Mouse (Mus musculus) hindbrain, embryonic 11.5 days (tissue): ENCODE measurements around the gene Zcchc7. TPM values are rescaled to one million over a fixed set of nuclear protein-coding genes. Genes with fewer than 3 reads are reported as not detected.
A peak's percentile ranks its signal among the peaks of the same experiment; 100 is the strongest.

ENCODE experiments used
- ATAC-seq: fragments of 200-750 bp; cut with Nextera tagmentation; 2 replicates; pipeline ENCODE4 v1.8.0; 2017; ENCODE audit warnings: mild to moderate bottlenecking, moderate TSS enrichment, moderate library complexity; ENCODE audit not compliant: low FRiP score
- DNase-seq: peaks from one replicate; pipeline ENCODE4 v3.0.0-alpha.2; 2015; ENCODE audit warnings: low spot score
- H3K27ac ChIP-seq: fragments of 300-500 bp; sonication (generic); 2 replicates; pipeline ENCODE4 v1.5.1; 2014; ENCODE audit warnings: mild to moderate bottlenecking, low read depth, low read length
- H3K27me3 ChIP-seq: fragments of 300-500 bp; sonication (generic); 2 replicates; pipeline ENCODE4 v1.6.1; 2014; ENCODE audit warnings: mild to moderate bottlenecking, low read length, moderate library complexity, mixed read lengths; ENCODE audit not compliant: control insufficient read depth, insufficient read depth
- H3K36me3 ChIP-seq: fragments of 300-500 bp; sonication (generic); 2 replicates; pipeline ENCODE4 v1.6.1; 2014; ENCODE audit warnings: mild to moderate bottlenecking, low read length, moderate library complexity, mixed read lengths; ENCODE audit not compliant: control insufficient read depth, insufficient read depth
- H3K4me1 ChIP-seq: fragments of 300-500 bp; sonication (generic); replicated peaks from 2 replicates; pipeline ENCODE4 v1.6.1; 2014; ENCODE audit warnings: low read length, mixed read lengths; ENCODE audit not compliant: control insufficient read depth, insufficient read depth
- H3K4me2 ChIP-seq: fragments of 300-500 bp; sonication (generic); replicated peaks from 2 replicates; pipeline ENCODE4 v1.6.1; 2014; ENCODE audit warnings: mild to moderate bottlenecking, low read depth, low read length
- H3K4me3 ChIP-seq: fragments of 300-500 bp; sonication (generic); 2 replicates; pipeline ENCODE4 v1.5.1; 2014; ENCODE audit warnings: low read depth, low read length
- H3K9ac ChIP-seq: fragments of 300-500 bp; sonication (generic); 2 replicates; pipeline ENCODE4 v1.6.1; 2014; ENCODE audit warnings: low read depth, low read length
- H3K9me3 ChIP-seq: fragments of 300-500 bp; sonication (generic); 2 replicates; pipeline ENCODE4 v1.6.1; 2016; ENCODE audit warnings: low read length; ENCODE audit not compliant: control insufficient read depth
- WGBS: fragments of 180-500 bp; shearing (Covaris S2); extraction: QIAGEN DNeasy Blood & Tissue Kit; methylation state at CpG from one replicate; pipeline ENCODE4 v1.1.7; 2014; 5-methylcytosine and 5-hydroxymethylcytosine counted together
- polyA plus RNA-seq: library from polyadenylated mRNA; unstranded; fragments of >200 nt; fragmentation: Nextera tagmentation; extraction: Ambion mirVana; gene quantifications from 2 replicates; pipeline ENCODE4 v1.2.1, GENCODE M21; 2014

Zcchc7 gene
- polyA plus RNA-seq, 1 experiment from 2014 or later = 31.3 TPM

DNA sequence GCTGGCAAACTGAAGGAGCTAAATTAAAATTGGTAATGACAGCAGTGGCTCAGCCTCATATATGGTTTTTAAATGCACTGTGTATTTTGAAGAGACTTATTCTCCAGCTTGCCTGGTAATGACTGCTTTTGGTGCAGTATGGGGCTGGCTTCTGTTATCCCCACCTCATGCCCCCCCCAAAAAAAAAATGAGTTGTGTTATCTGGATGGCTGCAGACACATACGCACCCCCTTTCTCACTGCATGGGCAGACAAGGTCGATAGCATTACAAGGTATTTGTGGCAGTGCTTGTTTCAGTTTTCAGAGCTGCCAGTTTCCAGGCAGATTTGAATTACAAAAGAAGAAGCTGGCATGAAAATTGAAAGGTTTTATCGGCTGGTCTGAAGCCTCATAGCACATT, 162.2 kb downstream of the Zcchc7 start:
- peak overlapping the region; percentile 36; the same call in 1 of the 2 replicates for H3K27ac ChIP-seq

DNA sequence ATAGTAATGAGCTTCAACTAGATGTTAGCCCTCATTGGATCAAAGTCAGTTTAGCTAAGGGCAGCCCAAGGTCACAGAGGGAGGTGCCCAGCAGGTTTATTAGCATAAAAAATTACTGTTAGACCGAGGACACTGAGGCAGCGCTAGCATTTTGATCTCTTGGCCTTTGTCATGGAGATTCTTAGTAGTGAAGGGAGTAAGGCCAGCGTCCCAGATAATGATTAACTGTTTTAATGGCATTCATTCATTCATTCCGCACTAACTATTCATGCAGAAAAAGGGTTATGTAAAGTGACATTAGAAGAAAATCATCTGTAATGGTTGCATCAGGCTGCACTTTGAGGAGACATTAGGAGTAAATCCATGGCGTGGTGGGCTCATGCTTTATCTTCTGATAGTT, 165.2 kb downstream of the Zcchc7 start:
- Histone ChIP-seq H3K4me2 (no peak overlapping the region), H3K27ac (no peak overlapping the region), H3K4me3 (no peak overlapping the region), H3K4me1 (peaks cover 3% of the 10 kb centered on the region; the same call in 1 of the 2 replicates), H3K9ac (no peak overlapping the region), H3K27me3 (no peaks in the 10 kb centered on the region), H3K9me3 (no peaks in the 10 kb centered on the region), H3K36me3 (no peaks in the 10 kb centered on the region)
- ATAC-seq (no peak), DNase-seq (no peak)
- 41% methylated on average over 5 of the region's 5 CpGs for WGBS

More for the DNA sequence above, 162.2 kb downstream of the Zcchc7 start:
- Histone ChIP-seq H3K4me1 (peaks cover 3% of the 10 kb centered on the region; the same call in 1 of the 2 replicates), H3K9me3 (no peaks in the 10 kb centered on the region), H3K4me3 (no peak overlapping the region), H3K4me2 (no peak overlapping the region), H3K36me3 (no peaks in the 10 kb centered on the region), H3K27me3 (no peaks in the 10 kb centered on the region), H3K9ac (no peak overlapping the region)
- ATAC-seq (peak; percentile 43; the same call in 1 of the 2 replicates), DNase-seq (no peak)
- 47% methylated on average over 3 of the region's 3 CpGs for WGBS

DNA sequence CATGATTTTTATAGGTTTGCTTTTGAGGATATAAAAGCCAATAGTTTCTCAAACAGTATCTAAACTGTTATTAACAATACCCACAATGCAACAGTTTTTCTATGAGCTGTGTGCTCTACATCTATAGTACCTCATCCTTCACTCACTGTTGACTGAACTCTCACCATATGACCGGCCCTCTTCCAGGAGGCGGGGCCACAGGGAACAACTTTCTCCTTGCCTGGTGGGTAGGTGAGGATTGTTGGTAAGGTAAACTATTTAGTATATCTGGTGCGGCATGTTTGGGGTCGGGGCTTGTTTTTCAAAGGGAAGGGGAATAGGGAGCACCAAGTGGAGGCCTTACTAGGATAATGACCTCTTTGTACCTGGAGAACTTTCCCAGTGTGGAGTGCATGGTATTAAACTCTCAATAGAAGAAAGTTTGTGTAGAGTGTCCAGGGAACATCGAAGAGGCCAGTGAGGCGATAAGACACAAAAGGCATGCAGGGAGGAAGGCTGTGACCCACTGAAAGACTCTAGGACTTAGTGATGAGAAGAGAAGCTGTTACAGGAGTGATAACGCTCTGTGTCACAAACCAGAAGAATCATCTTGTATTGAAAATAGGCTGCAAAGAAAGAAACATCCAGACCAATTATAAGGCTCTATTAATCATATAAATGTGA, 166.9 kb downstream of the Zcchc7 start:
- WGBS = 89% methylated on average over 7 of the region's 7 CpGs
- ATAC-seq = no peak
- no peaks in the 10 kb centered on the region for H3K27me3 ChIP-seq

DNA sequence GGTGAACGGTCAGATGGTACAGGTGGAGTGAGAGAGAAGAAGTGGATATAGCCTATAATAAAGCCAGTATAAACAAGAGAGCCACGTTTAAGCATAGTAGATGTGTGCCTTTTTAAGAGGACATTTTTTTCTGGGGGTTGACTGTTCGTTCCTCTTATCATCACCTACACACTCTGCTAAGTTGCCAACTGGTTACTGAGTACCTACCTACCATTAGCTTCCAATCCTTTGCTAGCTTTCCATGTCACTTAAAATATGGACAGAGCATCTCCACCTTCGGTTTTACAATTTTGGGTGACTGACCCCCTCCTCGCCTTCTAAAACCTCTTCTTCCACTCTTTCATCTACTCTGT, 167.4 kb downstream of the Zcchc7 start:
- Histone ChIP-seq H3K27ac (no peak overlapping the region), H3K4me1 (no peaks in the 10 kb centered on the region), H3K9me3 (no peaks in the 10 kb centered on the region), H3K4me2 (no peak overlapping the region), H3K36me3 (no peaks in the 10 kb centered on the region), H3K9ac (no peak overlapping the region), H3K27me3 (no peaks in the 10 kb centered on the region), H3K4me3 (no peak overlapping the region)
- DNase-seq = no peak
- ATAC-seq = no peak
- WGBS = 98% methylated on average over 5 of the region's 5 CpGs

More for the DNA sequence above, 166.9 kb downstream of the Zcchc7 start:
- Histone ChIP-seq H3K9me3 (no peaks in the 10 kb centered on the region), H3K9ac (no peak overlapping the region), H3K4me3 (no peak overlapping the region), H3K27ac (no peak overlapping the region), H3K4me1 (peaks cover 3% of the 10 kb centered on the region; the same call in 1 of the 2 replicates), H3K4me2 (no peak overlapping the region), H3K36me3 (no peaks in the 10 kb centered on the region)
- no peak for DNase-seq

DNA sequence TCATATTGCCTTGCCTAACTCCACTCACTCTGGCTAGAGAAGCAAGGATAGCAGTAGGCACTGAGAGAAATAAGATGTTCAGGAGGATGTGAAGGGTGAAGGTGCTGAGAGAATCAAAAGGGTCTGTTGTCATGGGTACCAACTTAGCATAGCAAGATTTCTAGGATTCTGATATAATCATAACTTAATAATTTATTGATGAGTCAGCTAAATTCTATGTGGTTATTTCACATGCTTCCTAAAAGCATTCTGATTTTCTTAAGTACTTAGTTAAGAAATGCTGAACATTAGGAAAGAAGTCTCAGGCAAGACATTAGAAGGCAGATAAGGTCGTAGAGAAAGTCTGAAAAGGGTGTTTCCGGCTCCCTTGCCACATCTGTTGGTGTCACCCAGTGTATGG, 172.3 kb downstream of the Zcchc7 start:
- Histone ChIP-seq H3K4me3 (no peak overlapping the region), H3K9me3 (no peaks in the 10 kb centered on the region), H3K36me3 (no peaks in the 10 kb centered on the region), H3K4me1 (no peaks in the 10 kb centered on the region), H3K4me2 (no peak overlapping the region), H3K9ac (no peak overlapping the region), H3K27ac (no peak overlapping the region), H3K27me3 (no peaks in the 10 kb centered on the region)
- WGBS = 70% methylated on average over 2 of the region's 2 CpGs
- no peak for ATAC-seq
- no peak for DNase-seq

DNA sequence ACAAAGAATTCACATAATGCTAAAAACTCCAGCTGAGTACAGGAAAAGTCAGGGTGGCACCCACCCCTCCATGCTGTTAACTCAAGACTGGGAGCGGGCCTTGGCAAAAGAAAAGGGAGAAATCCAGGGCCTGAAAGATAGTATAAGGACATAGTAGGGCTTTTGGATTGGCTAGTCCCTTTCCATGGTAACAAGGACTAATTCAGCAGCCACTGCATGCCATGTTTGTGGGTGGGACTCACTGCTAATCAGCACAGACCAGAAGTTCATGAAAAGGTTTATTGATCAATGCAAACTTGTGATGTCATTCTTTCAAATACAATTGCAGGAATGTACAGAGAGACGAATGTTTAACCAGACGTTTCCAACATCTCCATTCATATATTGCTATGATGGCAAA, 173.1 kb downstream of the Zcchc7 start:
- Histone ChIP-seq H3K9ac (no peak overlapping the region), H3K4me2 (no peak overlapping the region), H3K4me3 (no peak overlapping the region), H3K9me3 (no peaks in the 10 kb centered on the region), H3K4me1 (no peaks in the 10 kb centered on the region), H3K36me3 (peaks cover 3% of the 10 kb centered on the region; the same call in 1 of the 2 replicates), H3K27me3 (no peaks in the 10 kb centered on the region), H3K27ac (no peak overlapping the region)
- DNase-seq (no peak), ATAC-seq (no peak)
- 88% methylated on average over 3 of the region's 3 CpGs for WGBS

DNA sequence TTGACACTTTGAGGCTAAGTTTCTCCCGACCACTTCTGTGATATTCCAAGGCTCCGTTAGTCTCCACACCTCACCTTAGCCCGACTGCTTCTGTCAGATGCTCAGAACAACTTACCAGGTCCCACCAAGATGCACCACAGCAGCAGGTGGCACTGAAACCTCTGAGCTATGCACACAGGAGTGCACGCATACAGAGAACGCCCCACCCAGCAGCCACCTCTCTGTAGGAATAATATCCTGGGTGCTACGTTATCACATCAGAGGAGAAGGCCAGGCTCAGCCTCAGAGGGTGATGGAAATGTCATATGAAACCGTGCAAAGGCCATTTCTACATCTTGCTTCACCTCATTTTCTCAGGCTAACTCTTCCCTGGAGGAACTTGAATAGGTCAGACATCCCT, 174.7 kb downstream of the Zcchc7 start:
- H3K36me3 ChIP-seq = peaks cover 3% of the 10 kb centered on the region; the same call in 1 of the 2 replicates

DNA sequence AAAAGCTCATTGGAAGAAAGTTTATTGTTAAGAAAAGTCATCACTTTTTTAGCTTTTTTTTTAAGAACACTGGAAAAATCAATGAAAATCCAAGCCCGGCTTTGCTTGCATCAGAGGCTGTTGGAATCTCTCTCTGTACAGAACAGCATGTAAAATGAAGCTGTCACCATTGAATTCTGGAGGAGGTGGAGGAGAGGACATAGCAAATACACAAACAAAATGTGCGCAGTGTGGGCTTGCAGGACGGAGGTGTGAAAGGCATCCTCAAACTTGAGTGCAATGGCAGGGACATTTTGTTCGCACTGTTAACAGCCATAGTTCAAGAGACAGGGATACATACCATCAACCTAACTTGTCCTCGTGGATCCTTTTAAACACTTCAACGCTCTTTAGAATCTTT, 176.1 kb downstream of the Zcchc7 start:
- Histone ChIP-seq H3K4me2 (no peak overlapping the region), H3K9me3 (no peaks in the 10 kb centered on the region), H3K27me3 (no peaks in the 10 kb centered on the region), H3K27ac (no peak overlapping the region), H3K4me1 (no peaks in the 10 kb centered on the region), H3K4me3 (no peak overlapping the region), H3K9ac (no peak overlapping the region), H3K36me3 (peaks cover 3% of the 10 kb centered on the region; the same call in 1 of the 2 replicates)
- WGBS = 90% methylated on average over 6 of the region's 6 CpGs
- DNase-seq (no peak), ATAC-seq (no peak)

More for the DNA sequence above, 174.7 kb downstream of the Zcchc7 start:
- no peak overlapping the region for H3K9ac ChIP-seq
- no peak overlapping the region for H3K4me3 ChIP-seq
- DNase-seq (no peak), ATAC-seq (no peak)
- no peaks in the 10 kb centered on the region for H3K27me3 ChIP-seq
- H3K4me1 ChIP-seq = no peaks in the 10 kb centered on the region
- H3K4me2 ChIP-seq = no peak overlapping the region
- WGBS = 93% methylated on average over 7 of the region's 7 CpGs
- H3K9me3 ChIP-seq = no peaks in the 10 kb centered on the region
- no peak overlapping the region for H3K27ac ChIP-seq
